Mouse (Mus musculus): Measurements from ENCODE around the gene Disc1. TPM values are rescaled to one million over a fixed set of nuclear protein-coding genes. Genes with fewer than 3 reads are reported as not detected.

Gene Disc1
- total and polyA plus RNA-seq, 3 experiments: not detected

DNA sequence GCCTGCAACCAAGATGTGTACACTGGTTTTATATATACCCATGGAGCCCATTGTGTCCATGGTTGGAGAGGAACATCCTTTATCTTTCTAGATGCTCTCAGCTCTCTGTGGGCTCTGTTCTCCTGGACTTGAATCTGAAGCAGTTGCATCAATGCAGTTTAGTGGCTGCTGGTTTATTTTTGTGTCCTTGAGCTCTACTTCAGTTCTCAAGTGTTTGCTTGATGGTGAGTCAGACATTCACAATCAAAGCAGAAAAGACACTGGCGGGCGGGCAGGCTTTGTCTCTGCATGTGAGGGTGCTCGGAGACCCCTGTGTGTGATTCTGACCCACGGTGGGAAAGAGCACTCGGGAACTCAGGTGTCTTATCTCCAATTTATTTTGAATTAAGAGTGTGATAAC is 166.6 kb downstream of the Disc1 start:
- no peak for DNase-seq (ENCODE audit: extremely low read depth)
- H3K79me2 ChIP-seq (replicated peaks; ENCODE audit: control insufficient read depth, extremely low read depth, insufficient read depth, poor library complexity, severe bottlenecking): no peaks in the 10 kb centered on the region
- no peak overlapping the region for H3K4me3 ChIP-seq (replicated peaks in 1 of 3; ENCODE audit: low read depth in 2 of 3, low read length in 2 of 3, poor library complexity in 1 of 3)
- H3K4me1 ChIP-seq (ENCODE audit: control insufficient read depth in 1 of 2, insufficient read depth in 2 of 2): peaks cover 0 to 19% of the 10 kb centered on the region in 2 experiments; a peak in 1 of 4 replicates
- H3K27me3 ChIP-seq (replicated peaks): peaks cover 4% of the 10 kb centered on the region
- H3K9me3 ChIP-seq (replicated peaks; ENCODE audit: low read length): no peaks in the 10 kb centered on the region
- H3K27ac ChIP-seq (ENCODE audit: insufficient read depth, low read depth): no peak overlapping the region
- no peak overlapping the region for H3K4me2 ChIP-seq (ENCODE audit: insufficient read depth, low read depth, poor library complexity, severe bottlenecking)
- in situ Hi-C loops (cut with MboI; ENCODE audit: low pct_ligation_motif_present, low pct_unique_long_range_greater_than_20kb, low sequenced_read_pairs) (no loop called here), dilution Hi-C loops (cut with MboI; ENCODE audit: extremely low pct_ligation_motif_present, extremely low pct_unique_long_range_greater_than_20kb, low sequenced_read_pairs) (no loop called here)
- no peak overlapping the region for H3K9ac ChIP-seq (ENCODE audit: insufficient read depth, low read depth)
- no peaks in the 10 kb centered on the region for H3K36me3 ChIP-seq (replicated peaks in 1 of 2; ENCODE audit: control insufficient read depth in 1 of 2, insufficient read depth in 1 of 2, low read length in 1 of 2)
- no peak for TF ChIP-seq HCFC1 (IDR thresholded peaks at IDR 0.05; ENCODE audit: low read depth, low read length)
- TF ChIP-seq CHD1 (IDR thresholded peaks at IDR 0.05; ENCODE audit: low read depth, low read length): no peak
- TF ChIP-seq JUN (IDR thresholded peaks at IDR 0.05; ENCODE audit: insufficient read depth, low read depth, low read length): no peak
- no peak for TF ChIP-seq POLR2A (IDR thresholded peaks at IDR 0.05; ENCODE audit: low read depth, low read length)
- TF ChIP-seq MXI1 (IDR thresholded peaks at IDR 0.05; ENCODE audit: low read depth, low read length): no peak
- TF ChIP-seq UBTF (IDR thresholded peaks at IDR 0.05; ENCODE audit: low read depth, low read length): no peak
- TF ChIP-seq MAZ (IDR thresholded peaks at IDR 0.05; ENCODE audit: low read depth, low read length): no peak
- no peak for TF ChIP-seq IRF4 (IDR thresholded peaks at IDR 0.05; ENCODE audit: low read depth, low read length)
- no peak for TF ChIP-seq CHD2 (IDR thresholded peaks at IDR 0.05; ENCODE audit: low read length)

DNA sequence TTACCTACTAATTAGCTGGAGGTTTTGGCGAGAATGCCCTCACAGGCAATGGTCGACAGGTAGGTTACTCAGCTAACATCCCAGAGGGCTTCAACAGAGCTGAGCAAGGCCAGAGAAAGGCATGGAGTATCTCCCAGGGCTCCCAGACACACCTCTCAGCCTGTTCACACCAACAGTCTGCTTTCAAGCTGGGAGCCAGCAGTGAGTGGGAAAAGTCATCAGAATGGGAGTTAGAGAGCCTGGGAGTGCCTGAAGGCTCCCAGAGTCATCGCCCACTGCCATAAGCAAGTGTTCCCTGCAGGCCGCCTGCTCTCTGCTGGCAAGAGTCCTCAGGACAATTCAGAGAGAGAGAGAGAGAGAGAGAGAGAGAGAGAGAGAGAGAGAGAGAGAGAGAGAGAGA is 167.1 kb downstream of the Disc1 start:
- no peak overlapping the region for H3K27ac ChIP-seq (ENCODE audit: insufficient read depth, low read depth)
- H3K4me1 ChIP-seq (ENCODE audit: control insufficient read depth in 1 of 2, insufficient read depth in 2 of 2): peaks cover 0 to 20% of the 10 kb centered on the region in 2 experiments; a peak in 1 of 4 replicates
- no peak overlapping the region for H3K9ac ChIP-seq (ENCODE audit: insufficient read depth, low read depth)
- H3K4me3 ChIP-seq (replicated peaks in 1 of 3; ENCODE audit: low read depth in 2 of 3, low read length in 2 of 3, poor library complexity in 1 of 3): no peak overlapping the region
- H3K27me3 ChIP-seq (replicated peaks): peaks cover 4% of the 10 kb centered on the region
- H3K4me2 ChIP-seq (ENCODE audit: insufficient read depth, low read depth, poor library complexity, severe bottlenecking): no peak overlapping the region
- dilution Hi-C loops (cut with MboI; ENCODE audit: extremely low pct_ligation_motif_present, extremely low pct_unique_long_range_greater_than_20kb, low sequenced_read_pairs) (no loop called here), in situ Hi-C loops (cut with MboI; ENCODE audit: low pct_ligation_motif_present, low pct_unique_long_range_greater_than_20kb, low sequenced_read_pairs) (no loop called here)
- no peaks in the 10 kb centered on the region for H3K36me3 ChIP-seq (replicated peaks in 1 of 2; ENCODE audit: control insufficient read depth in 1 of 2, insufficient read depth in 1 of 2, low read length in 1 of 2)
- H3K9me3 ChIP-seq (replicated peaks; ENCODE audit: low read length): no peaks in the 10 kb centered on the region
- no peak for DNase-seq (ENCODE audit: extremely low read depth)
- TF ChIP-seq ETS1 (conservative IDR thresholded peaks at IDR 0.05; ENCODE audit: low read depth, low read length): no peak
- TF ChIP-seq JUND (conservative IDR thresholded peaks at IDR 0.05; ENCODE audit: low read depth, low read length): no peak
- no peaks in the 10 kb centered on the region for H3K79me2 ChIP-seq (replicated peaks; ENCODE audit: control insufficient read depth, extremely low read depth, insufficient read depth, poor library complexity, severe bottlenecking)

- TF ChIP-seq POLR2AphosphoS2 (IDR thresholded peaks at IDR 0.05; ENCODE audit: low read depth, low read length) (no peak), MEF2A (IDR thresholded peaks at IDR 0.05; ENCODE audit: borderline replicate concordance, low read depth, low read length) (no peak)
Measured at GRCm38 (mm10) chr8:125223031-125223753, 169.2 kb downstream of the Disc1 start.

More at GRCm38 (mm10) chr8:125223031-125223753, 169.2 kb downstream of the Disc1 start:
- Histone ChIP-seq H3K27ac (ENCODE audit: insufficient read depth, low read depth) (no peak overlapping the region), H3K4me1 (ENCODE audit: control insufficient read depth in 1 of 2, insufficient read depth in 2 of 2) (peaks cover 0 to 14% of the 10 kb centered on the region in 2 experiments; a peak in 1 of 4 replicates), H3K4me2 (ENCODE audit: insufficient read depth, low read depth, poor library complexity, severe bottlenecking) (no peak overlapping the region), H3K9ac (ENCODE audit: insufficient read depth, low read depth) (no peak overlapping the region), H3K27me3 (replicated peaks) (peaks cover 4% of the 10 kb centered on the region), H3K36me3 (replicated peaks in 1 of 2; ENCODE audit: control insufficient read depth in 1 of 2, insufficient read depth in 1 of 2, low read length in 1 of 2) (no peaks in the 10 kb centered on the region), H3K79me2 (replicated peaks; ENCODE audit: control insufficient read depth, extremely low read depth, insufficient read depth, poor library complexity, severe bottlenecking) (no peaks in the 10 kb centered on the region), H3K4me3 (replicated peaks in 1 of 3; ENCODE audit: low read depth in 2 of 3, low read length in 2 of 3, poor library complexity in 1 of 3) (no peak overlapping the region), H3K9me3 (replicated peaks; ENCODE audit: low read length) (no peaks in the 10 kb centered on the region)
- in situ Hi-C loops (cut with MboI; ENCODE audit: low pct_ligation_motif_present, low pct_unique_long_range_greater_than_20kb, low sequenced_read_pairs) (no loop called here), dilution Hi-C loops (cut with MboI; ENCODE audit: extremely low pct_ligation_motif_present, extremely low pct_unique_long_range_greater_than_20kb, low sequenced_read_pairs) (no loop called here)
- DNase-seq (ENCODE audit: extremely low read depth): no peak
